Mouse (Mus musculus) liver, adult 2 months (tissue): Measurements from ENCODE around the gene Als2.

ENCODE experiments used
- CTCF ChIP-seq: fragments of 200-500 bp; IDR thresholded peaks from 2 replicates; pipeline ENCODE4 v1.5.1; 2011; ENCODE audit warnings: low read depth, low read length, control low read depth
- POLR2A ChIP-seq: fragments of 200-500 bp; IDR thresholded peaks from 2 replicates; pipeline ENCODE4 v1.6.1; 2011; ENCODE audit warnings: low read length, control low read depth; ENCODE audit not compliant: insufficient read depth; ENCODE audit errors: extremely low read depth

DNA sequence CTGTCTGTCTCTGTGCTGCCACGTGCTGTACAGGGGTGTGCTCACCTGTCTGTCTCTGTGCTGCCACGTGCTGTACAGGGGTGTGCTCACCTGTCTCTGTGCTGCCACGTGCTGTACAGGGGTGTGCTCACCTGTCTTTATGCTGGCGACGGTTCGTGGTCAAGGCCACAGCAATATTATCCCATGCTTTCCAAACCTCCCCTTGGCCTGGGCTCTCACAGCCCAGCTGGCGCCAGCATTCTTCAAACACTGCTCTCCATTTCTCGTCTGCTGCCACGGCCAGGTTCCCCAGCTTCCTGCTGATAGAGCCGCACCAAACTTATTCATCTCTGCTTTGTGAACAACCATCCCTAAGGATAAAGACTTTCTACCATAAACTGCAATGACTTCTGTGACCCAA, 58.6 kb downstream of the Als2 start:
- TF ChIP-seq CTCF (no peak), POLR2A (no peak)
